Mouse (Mus musculus): ENCODE results near the gene Large1.
A peak's percentile ranks its signal among the peaks of the same experiment; 100 is the strongest.
"Not testable (repeated sequence)": the region's sequence is repeated elsewhere in the genome, so short reads cannot be mapped to it uniquely, and the experiment has no call there.

Large1 gene

DNA sequence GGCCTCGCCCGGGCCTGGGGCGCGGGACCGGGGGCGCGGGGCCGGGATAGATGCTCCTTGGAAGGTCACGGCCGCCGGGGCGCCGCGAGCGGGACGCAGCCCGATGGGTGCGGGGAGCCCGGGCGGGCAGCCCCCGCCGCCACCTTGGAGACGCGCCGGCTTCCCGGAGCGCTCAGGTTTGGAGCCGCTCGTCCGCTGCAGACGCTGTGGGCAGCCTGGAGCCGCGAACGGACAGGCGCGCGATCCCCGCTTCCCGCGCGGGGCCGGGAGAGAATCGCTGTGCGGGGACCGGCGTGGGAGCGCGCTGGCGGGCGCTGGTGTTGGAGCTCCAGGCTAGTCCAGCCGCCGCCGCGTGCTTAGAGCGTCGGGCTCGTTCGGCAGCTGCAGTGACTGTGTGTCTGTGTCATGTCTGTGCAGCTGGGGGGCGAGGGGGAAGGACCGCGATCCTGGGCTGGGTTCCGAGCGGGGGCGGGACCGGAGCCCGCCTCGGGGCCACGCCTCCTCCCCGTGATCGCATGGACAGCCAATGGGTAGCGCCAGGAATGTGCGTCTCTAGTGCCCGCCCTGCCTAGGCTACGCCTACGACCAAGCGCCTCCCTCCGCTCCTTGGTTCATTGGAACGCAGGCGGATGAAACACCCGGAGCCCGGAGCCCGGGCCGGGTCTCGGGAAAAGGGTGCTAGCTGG is at the start of gene Large1:
TSS of gene Large1 (minus strand) at position 433 of the 686 bp plus-strand sequence.
- peak; percentile 98 to 99 for DNase-seq

- no peak for DNase-seq
Observed at GRCm38 (mm10) chr8:73400343-73400742, 47.0 kb upstream of the Large1 start.

DNA sequence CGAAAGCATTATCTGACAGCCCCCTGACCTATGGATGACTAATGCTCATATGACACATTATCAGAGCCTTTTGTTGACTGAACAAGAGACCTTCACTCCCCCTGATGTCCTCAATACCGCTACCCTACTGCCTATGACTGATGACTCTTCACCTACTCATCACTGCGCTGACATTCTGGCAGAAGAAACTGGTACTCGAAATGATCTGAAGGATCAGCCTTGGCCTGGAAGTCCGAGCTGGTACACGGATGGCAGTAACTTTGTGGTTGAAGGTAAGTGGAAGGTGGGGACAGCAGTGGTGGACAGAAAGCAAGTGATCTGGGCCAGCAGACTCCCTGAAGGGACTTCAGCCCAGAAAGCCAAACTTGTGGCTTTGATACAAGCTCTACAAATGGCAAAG is 19.7 kb upstream of the Large1 start:
- DNase-seq, result not testable (repeated sequence)

- peak; percentile 54 to 78 for DNase-seq
Observed at GRCm38 (mm10) chr8:73355979-73356378, 2.6 kb upstream of the Large1 start.

- peak; percentile 40 to 66 for DNase-seq
Observed at GRCm38 (mm10) chr8:73354201-73354881, 1.0 kb upstream of the Large1 start.

GRCm38 (mm10) chr8:73353794-73354179 is 447 bp upstream of the Large1 start:
- DNase-seq, result no peak

GRCm38 (mm10) chr8:73352301-73353107 is 836 bp downstream of the Large1 start:
- peak; percentile 30 to 60 for DNase-seq

DNA sequence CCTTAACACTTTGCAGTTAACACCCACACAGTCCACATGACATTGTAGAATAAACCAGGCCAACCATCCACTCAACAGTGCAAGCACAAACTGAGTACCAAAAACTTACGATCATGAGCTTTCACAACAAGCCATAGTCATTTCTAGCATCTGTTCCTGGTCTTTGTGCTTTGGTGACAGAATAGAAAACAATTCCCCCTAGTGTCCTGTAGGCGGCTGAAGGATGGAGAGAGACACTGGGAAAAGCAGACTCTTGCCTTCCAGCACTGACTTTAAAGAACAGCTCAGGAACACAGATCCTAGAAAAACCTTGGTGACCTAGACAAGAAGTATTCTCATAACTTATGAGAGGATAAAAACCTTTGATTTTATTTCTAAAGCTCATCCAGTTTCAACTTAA is 3.0 kb downstream of the Large1 start:
- peak in 1 of 2 experiments; percentile 20 for DNase-seq

- DNase-seq, result peak; percentile 71 to 76
Observed at GRCm38 (mm10) chr8:73342761-73343395, 10.5 kb downstream of the Large1 start.

DNA sequence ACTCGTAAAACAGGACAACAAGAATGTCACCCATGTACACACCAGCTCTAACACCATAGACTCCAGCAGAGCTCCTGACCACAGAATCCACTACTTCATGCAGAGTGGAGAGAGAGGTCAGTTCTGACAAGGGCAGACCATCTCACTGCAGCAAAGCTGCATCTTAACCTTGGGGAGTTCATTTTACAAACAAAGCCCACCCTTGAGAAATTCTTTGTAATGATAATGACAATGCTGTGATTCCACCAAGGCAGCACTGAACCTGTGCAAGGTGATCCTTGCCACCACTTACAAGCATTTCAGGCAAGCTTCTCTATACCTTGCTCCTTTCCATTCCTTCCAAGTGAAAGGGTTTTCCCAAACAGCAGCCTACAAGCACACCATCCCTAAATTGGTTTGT is 16.5 kb downstream of the Large1 start:
- DNase-seq, result no peak

- no peak for DNase-seq
Observed at GRCm38 (mm10) chr8:73329131-73329530, 24.2 kb downstream of the Large1 start.

GRCm38 (mm10) chr8:73328056-73328455 is 25.3 kb downstream of the Large1 start:
- DNase-seq, result no peak

DNA sequence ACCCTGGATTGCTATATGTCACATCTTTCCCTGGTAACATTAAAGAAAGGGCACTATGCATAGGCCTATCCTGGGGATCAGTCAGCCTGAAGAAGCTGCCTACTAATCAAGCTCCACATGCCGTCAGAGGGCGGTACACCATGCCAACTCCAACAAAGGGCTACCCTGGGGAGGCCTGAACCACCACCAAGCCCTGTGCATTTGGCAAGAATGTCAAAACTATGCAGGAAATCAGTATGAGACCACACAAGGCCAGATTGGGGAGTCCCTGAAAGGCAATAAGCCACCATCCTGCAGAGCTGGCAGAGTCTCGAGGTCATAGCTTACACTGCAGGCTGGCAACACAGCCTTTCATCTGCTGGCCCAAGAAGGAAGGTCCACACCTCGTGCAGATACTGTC is 28.7 kb downstream of the Large1 start:
- DNase-seq, result no peak

DNA sequence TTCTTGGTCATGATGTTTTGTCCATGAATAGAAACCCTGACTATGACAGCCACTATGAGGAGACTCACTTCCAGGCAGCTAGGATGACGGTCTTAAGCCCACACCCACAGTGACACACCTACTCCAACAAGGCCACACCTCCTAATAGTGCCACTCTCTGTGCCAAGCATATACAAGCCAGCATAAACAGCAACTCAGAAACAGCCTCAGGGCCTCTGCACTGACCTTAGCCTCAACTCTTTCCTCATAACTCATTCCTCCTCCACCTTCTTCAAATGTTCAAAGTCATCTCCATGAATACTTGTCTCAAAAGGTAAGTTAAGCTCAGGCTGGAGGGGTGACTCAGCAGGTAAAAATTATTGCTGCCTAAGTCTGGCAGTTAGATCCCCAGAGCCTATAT is 29.7 kb downstream of the Large1 start:
- DNase-seq, result no peak

DNA sequence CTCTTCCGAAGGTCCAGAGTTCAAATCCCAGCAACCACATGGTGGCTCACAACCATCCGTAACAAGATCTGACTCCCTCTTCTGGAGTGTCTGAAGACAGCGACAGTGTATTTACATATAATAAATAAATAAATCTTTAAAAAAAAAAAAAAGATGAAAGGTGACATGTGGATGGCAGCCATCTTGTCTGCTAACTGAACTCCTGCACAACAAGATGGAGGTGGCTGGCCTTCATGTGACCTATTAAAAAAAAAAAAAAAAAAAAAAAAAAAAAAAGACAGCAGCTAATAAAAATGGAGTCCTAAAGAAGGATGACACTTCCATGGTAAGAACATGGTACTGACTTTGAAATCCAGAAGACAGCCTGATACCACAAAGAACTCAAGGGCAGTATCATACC is 33.8 kb downstream of the Large1 start:
- DNase-seq, result not testable (repeated sequence)

DNA sequence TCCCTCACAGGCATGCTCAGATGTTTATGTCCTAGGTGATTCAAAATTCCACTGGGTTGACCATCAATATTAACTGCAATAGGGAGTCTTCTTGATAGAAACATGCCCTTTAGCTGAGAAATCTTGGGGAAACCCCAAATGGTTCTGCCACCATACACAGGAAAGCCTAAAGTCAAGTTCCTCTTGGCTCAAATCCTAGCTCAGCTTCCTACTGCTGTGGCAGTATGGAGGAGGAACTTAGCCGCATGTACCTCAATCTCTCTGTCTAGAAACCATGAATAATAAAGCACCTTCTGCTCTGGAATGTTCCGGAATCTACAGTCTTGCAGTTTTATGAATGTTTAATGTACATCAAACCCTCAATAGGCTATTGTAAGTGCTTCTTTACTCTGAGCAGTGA is 39.4 kb downstream of the Large1 start:
- no peak for DNase-seq

DNA sequence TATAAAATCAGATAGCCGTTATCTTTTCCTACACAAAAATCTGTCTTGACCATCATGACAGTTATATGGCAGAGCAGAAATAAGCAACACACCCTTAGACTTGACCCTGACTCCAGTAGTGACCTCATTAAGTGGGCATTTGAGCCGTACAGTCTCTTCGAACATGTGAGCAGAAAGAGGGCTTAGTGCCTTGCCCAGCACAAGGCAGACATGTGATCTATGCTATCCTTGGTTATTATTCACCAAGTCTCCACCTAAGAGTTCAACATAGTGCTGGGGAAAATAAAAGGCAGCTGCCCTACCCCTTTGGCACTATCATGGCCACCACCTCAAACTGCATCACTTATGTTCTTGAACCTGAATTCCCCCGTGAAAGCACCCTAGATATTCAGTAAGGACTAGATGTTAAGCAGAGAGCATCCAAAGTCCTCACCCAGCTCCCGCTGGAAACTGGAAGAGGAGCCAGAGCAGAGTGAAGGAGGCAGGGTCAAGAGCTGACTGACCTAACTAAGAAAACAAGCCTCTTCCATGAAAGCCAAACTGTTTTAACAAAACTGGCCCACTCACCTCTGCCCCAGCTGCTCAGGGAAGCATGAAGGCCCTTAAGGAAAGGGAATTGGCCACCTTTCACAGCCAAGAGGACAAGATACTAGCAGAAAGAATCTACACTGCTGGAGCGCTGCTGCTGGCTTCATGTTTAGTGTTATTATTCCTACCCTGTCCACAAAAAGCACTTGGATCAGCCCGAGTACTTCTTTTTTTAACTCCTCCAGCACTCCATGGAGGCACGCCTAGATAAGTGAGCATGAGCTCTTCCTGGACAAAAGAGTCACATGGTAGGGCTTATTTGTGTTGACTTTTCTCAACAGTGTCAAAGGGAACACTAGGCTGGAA is 40.4 kb downstream of the Large1 start:
- peak; percentile 77 to 85 for DNase-seq

- DNase-seq, result no peak
Observed at GRCm38 (mm10) chr8:73310471-73310870, 42.9 kb downstream of the Large1 start.

DNA sequence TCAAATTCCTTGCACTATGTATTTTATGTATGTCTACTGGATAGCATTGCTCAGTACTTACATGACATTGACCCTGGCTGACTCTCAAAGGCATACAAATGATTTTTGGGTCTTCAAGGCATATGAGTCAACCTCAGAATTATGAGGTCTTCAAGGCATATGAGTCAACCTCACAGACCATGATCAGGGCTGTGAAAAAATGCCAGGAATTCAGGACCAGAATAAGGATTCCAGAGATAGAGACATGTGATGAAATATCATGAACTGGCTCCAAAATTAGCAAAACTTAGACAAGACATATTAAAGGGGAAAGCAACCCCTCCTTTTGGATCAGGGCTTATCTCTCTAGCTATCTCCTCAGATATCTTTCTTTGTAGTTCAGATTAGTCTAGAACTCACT is 43.3 kb downstream of the Large1 start:
- DNase-seq, result no peak

DNA sequence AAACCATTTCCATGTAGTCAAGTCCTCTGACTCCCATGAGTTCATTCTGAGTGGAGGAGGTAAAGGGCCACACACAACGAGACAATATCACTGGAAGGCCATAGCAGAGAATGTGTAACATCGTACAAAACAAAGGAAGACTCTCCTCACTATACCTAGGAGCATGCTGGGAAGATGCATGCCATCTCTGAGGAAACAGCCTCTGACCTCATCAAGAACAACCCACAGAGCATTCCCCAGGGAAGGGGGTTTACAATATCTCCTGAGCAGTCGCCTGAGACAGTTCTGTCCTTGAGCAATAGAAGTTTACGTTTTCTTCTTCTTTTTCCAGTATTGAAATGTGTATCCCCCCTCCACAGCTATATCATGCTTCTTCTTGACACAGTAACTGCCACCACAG is 49.4 kb downstream of the Large1 start:
- DNase-seq, result no peak

GRCm38 (mm10) chr8:73302947-73303346 is 50.4 kb downstream of the Large1 start:
- DNase-seq, result no peak

GRCm38 (mm10) chr8:73295531-73295930 is 57.8 kb downstream of the Large1 start:
- no peak for DNase-seq
